In genomic region chr2:120667446-120667845, GRCm38 (mm10) we compare ENCODE assay signal across 16 mouse cellular contexts.
"Had no signal": no experiment of that assay in that cellular context is flagged by ENCODE, and none has a peak within 500 bp of the region (broad histone marks: within the 10 kb centered on the region; RNA-seq: fewer than 3 reads in every experiment).

No protein-coding gene starts in this region.

- ATAC-seq: hindbrain, postnatal 0 days; intestine, embryonic 16.5 days; liver, embryonic 12.5 days had no signal

- DNase-seq: gastrocnemius, adult 2 months; gastrocnemius, postnatal 10 days; gastrocnemius, postnatal 25 days; heart, adult 2 months; heart, postnatal 4 days; kidney, adult 11 months; kidney, adult 2 months; kidney, adult 9 months; kidney, postnatal 14 days; kidney, postnatal 36 days; layer of hippocampus, adult 9-11 months; layer of hippocampus, postnatal 36 days; left cerebral cortex, postnatal 4 days had no signal
